Mouse (Mus musculus) liver, embryonic 11.5 days (tissue): ENCODE measurements around the gene Uckl1. TPM values are rescaled to one million over a fixed set of nuclear protein-coding genes. Genes with fewer than 3 reads are reported as not detected.
A peak's percentile ranks its signal among the peaks of the same experiment; 100 is the strongest.

ENCODE experiments used
- ATAC-seq: fragments of 200-750 bp; cut with Nextera tagmentation; replicated peaks from 2 replicates; pipeline ENCODE4 v1.8.0; 2017; ENCODE audit warnings: moderate number of reproducible peaks, mild to moderate bottlenecking, moderate TSS enrichment, moderate library complexity; ENCODE audit not compliant: low FRiP score
- DNase-seq: peaks from one replicate; pipeline ENCODE4 v3.0.0-alpha.2; 2017; ENCODE audit warnings: low spot score
- H3K27ac ChIP-seq: fragments of 300-500 bp; sonication (generic); 2 replicates; pipeline ENCODE4 v1.5.1; 2014; ENCODE audit warnings: mild to moderate bottlenecking, low read depth, low read length, control low read depth
- H3K27me3 ChIP-seq: fragments of 300-500 bp; sonication (generic); replicated peaks from 2 replicates; pipeline ENCODE4 v1.6.1; 2014; ENCODE audit warnings: low read length, mixed read lengths; ENCODE audit not compliant: control insufficient read depth, insufficient read depth
- H3K36me3 ChIP-seq: fragments of 300-500 bp; sonication (generic); 2 replicates; pipeline ENCODE4 v1.6.1; 2014; ENCODE audit warnings: mild to moderate bottlenecking, low read length, moderate library complexity, mixed read lengths; ENCODE audit not compliant: control insufficient read depth, insufficient read depth
- H3K4me1 ChIP-seq: fragments of 300-500 bp; sonication (generic); replicated peaks from 2 replicates; pipeline ENCODE4 v1.6.1; 2014; ENCODE audit warnings: low read length, mixed read lengths; ENCODE audit not compliant: control insufficient read depth, insufficient read depth
- H3K4me2 ChIP-seq: fragments of 300-500 bp; sonication (generic); 2 replicates; pipeline ENCODE4 v1.6.1; 2014; ENCODE audit warnings: mild to moderate bottlenecking, control low read depth, moderate library complexity
- H3K4me3 ChIP-seq: fragments of 300-500 bp; sonication (generic); 2 replicates; pipeline ENCODE4 v1.5.1; 2014; ENCODE audit warnings: low read depth, low read length, control low read depth
- H3K9ac ChIP-seq: fragments of 300-500 bp; sonication (generic); 2 replicates; pipeline ENCODE4 v1.6.1; 2014; ENCODE audit warnings: low read depth, low read length, control low read depth
- H3K9me3 ChIP-seq: fragments of 300-500 bp; sonication (generic); 2 replicates; pipeline ENCODE4 v1.6.1; 2016; ENCODE audit warnings: low read length, inconsistent platforms, mixed read lengths; ENCODE audit not compliant: control insufficient read depth
- WGBS: fragments of 180-500 bp; shearing (Covaris S2); extraction: QIAGEN DNeasy Blood & Tissue Kit; methylation state at CpG from one replicate; pipeline ENCODE4 v1.1.7; 2014; 5-methylcytosine and 5-hydroxymethylcytosine counted together
- polyA plus RNA-seq: library from polyadenylated mRNA; unstranded; fragments of >200 nt; fragmentation: Nextera tagmentation; extraction: Ambion mirVana; gene quantifications from 2 replicates; pipeline ENCODE4 v1.2.1, GENCODE M21; 2014

The Uckl1 gene
- polyA plus RNA-seq, 1 experiment from 2014 or later = 44.5 TPM

- Histone ChIP-seq H3K4me1 (peaks cover 23% of the 10 kb centered on the region), H3K9me3 (no peaks in the 10 kb centered on the region), H3K27ac (peak overlapping the region; percentile 78; the same call in 1 of the 2 replicates), H3K4me3 (peak overlapping the region; percentile 77), H3K4me2 (peak overlapping the region; percentile 71), H3K36me3 (no peaks in the 10 kb centered on the region), H3K27me3 (no peaks in the 10 kb centered on the region; the same call in 1 of the 2 replicates), H3K9ac (peak overlapping the region; percentile 76)
- ATAC-seq = no peak
- 67% methylated on average over 6 of the region's 6 CpGs for WGBS
- no peak for DNase-seq
These were observed 15.6 kb upstream of the Uckl1 start for GRCm38 (mm10) chr2:181600226-181600758.

DNA sequence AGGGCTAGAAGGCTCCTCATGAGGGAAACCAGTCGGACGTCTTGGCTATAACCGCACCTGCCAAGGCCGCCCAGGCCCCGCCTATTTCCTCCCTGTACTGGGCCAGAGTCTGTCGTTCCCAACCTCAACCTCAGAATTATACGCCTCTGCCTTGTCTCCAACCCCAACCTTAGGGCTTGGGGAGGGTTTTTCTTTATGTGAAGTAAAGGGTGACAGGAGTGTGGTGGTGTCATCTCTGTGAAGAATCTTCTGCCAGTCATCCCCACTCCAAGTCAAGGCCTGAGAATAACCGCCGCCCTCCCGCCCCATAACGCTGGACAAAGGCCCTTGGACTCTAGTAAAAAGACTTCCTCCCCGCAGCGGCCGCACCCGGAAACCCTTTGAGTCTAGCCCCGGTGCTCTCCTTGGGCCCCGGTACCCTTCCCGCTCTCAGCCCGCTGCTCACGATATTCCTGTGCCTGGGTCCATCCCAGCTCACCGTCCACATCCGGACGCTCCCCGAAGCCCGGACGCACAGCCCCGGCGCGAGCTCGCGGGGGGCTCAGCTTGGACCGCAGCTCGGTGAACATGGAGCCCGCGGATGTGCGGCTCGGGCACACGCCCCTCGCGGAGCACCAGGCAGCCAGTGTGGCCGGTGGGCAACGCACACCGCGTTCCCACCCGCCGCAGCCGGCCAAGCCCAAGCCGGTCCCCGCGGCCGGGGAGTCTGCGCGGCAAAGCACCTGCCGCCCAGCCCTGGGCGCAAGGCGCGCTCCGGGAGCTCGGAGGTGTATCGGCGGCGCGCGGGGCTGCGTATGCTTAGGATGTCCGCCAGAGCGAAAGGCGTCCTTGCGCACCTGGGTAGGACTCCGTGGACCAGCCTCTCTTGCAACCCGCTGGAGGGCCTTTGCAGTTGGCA lies 14.0 kb upstream of the Uckl1 start, which contains the start of gene Samd10:
TSS of gene Samd10 (minus strand) at position 759 of the 898 bp plus-strand sequence.
- Histone ChIP-seq H3K4me1 (peaks cover 23% of the 10 kb centered on the region), H3K4me3 (peak within 1 kb of the TSS; percentile 73), H3K9me3 (no peaks in the 10 kb centered on the region), H3K4me2 (peak within 1 kb of the TSS; percentile 77), H3K27me3 (no peaks in the 10 kb centered on the region; the same call in 1 of the 2 replicates), H3K27ac (no peak within 1 kb of the TSS), H3K36me3 (no peaks in the 10 kb centered on the region), H3K9ac (peak within 1 kb of the TSS; percentile 79)
- 1% methylated on average over 71 of the region's 71 CpGs for WGBS
- ATAC-seq = no peak; the same call in 1 of the 2 replicates
- peak; percentile 66 for DNase-seq

GRCm38 (mm10) chr2:181597378-181598061 lies 12.8 kb upstream of the Uckl1 start:
- ATAC-seq (no peak), DNase-seq (no peak)
- no peaks in the 10 kb centered on the region for H3K36me3 ChIP-seq
- no peak overlapping the region for H3K27ac ChIP-seq
- H3K4me2 ChIP-seq = no peak overlapping the region; the same call in 1 of the 2 replicates
- peaks cover 29% of the 10 kb centered on the region for H3K4me1 ChIP-seq
- H3K27me3 ChIP-seq = no peaks in the 10 kb centered on the region; the same call in 1 of the 2 replicates
- 52% methylated on average over 7 of the region's 7 CpGs for WGBS
- H3K4me3 ChIP-seq = no peak overlapping the region
- H3K9ac ChIP-seq = no peak overlapping the region
- H3K9me3 ChIP-seq = no peaks in the 10 kb centered on the region

GRCm38 (mm10) chr2:181596221-181596960 lies 11.7 kb upstream of the Uckl1 start:
- peaks cover 26% of the 10 kb centered on the region for H3K4me1 ChIP-seq
- DNase-seq (no peak), ATAC-seq (no peak)
- H3K4me3 ChIP-seq = no peak overlapping the region
- no peak overlapping the region for H3K4me2 ChIP-seq
- H3K27ac ChIP-seq = no peak overlapping the region
- H3K36me3 ChIP-seq = no peaks in the 10 kb centered on the region
- no peaks in the 10 kb centered on the region for H3K9me3 ChIP-seq
- H3K9ac ChIP-seq = no peak overlapping the region
- WGBS = 47% methylated on average over 6 of the region's 6 CpGs
- H3K27me3 ChIP-seq = no peaks in the 10 kb centered on the region; the same call in 1 of the 2 replicates

DNA sequence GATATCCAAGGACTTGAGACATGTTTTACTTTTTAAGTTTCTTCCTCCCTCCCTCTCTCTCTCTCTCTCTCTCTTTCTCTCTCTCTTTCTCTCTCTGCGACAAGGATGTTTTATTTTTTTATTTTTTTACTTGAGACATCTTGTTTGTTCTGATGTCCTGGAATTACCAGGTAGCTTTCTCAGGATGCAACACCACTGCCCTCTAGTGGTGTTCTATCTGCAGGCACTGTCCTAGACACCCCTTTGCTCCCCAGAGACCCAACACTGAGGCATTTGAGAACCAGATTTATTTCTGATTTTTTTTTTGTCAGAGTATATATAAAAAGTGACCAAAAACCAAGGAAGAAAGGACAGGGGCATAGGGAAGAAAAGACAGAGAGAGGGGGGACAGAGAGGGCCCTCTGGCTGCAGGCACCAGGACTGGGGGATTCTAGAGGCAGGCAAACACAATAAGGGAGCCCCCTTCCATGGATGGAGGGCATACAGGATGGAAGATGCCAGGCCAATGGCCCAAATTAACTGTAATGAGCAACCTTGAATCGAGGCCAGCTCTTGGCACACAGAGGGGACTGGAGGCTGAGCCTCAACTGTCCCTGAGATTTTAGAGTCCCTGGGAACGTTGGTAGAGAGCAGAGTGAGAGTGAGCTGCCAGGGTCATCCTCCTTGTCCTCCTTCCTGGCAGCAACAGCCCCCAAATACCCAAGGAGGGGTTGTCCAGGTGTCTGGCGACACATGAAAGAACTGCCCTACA lies 10.4 kb upstream of the Uckl1 start:
- 77% methylated on average over 4 of the region's 4 CpGs for WGBS
- H3K4me2 ChIP-seq = no peak overlapping the region
- no peaks in the 10 kb centered on the region; the same call in 1 of the 2 replicates for H3K27me3 ChIP-seq
- DNase-seq = no peak
- ATAC-seq = no peak
- H3K4me3 ChIP-seq = no peak overlapping the region
- peaks cover 33% of the 10 kb centered on the region for H3K4me1 ChIP-seq
- H3K36me3 ChIP-seq = peaks cover 3% of the 10 kb centered on the region; the same call in 1 of the 2 replicates
- H3K9ac ChIP-seq = no peak overlapping the region
- no peaks in the 10 kb centered on the region for H3K9me3 ChIP-seq
- H3K27ac ChIP-seq = no peak overlapping the region

DNA sequence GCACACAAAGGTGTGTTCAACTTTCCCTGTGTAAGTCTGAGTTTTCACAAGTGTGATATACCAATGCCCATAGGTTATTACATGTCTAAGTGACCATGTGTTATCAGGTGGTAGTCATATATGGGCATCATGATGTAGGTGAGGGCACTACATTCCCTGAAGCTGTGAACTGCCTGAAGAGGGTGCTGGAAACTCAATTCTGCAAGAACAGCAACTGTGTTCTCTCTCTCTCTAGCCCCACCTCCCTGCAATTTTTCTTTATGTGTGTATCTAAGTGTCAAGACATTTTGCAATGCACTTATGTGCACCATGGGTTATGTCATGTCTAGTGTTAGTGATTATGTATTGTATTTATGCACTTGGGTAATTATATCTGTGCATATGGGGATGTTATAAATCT lies 9.2 kb upstream of the Uckl1 start:
- ATAC-seq (no peak), DNase-seq (no peak)
- Histone ChIP-seq H3K36me3 (peaks cover 11% of the 10 kb centered on the region), H3K9me3 (no peaks in the 10 kb centered on the region), H3K27me3 (no peaks in the 10 kb centered on the region; the same call in 1 of the 2 replicates), H3K4me3 (no peak overlapping the region), H3K4me1 (peaks cover 33% of the 10 kb centered on the region), H3K9ac (no peak overlapping the region), H3K4me2 (no peak overlapping the region), H3K27ac (no peak overlapping the region)

GRCm38 (mm10) chr2:181593042-181593421 lies 8.3 kb upstream of the Uckl1 start:
- H3K36me3 ChIP-seq = peaks cover 18% of the 10 kb centered on the region
- ATAC-seq (peak; percentile 18), DNase-seq (no peak)
- peak overlapping the region; percentile 96 for H3K4me2 ChIP-seq
- H3K9me3 ChIP-seq = no peaks in the 10 kb centered on the region
- H3K27ac ChIP-seq = peak overlapping the region; percentile 61
- peak overlapping the region; percentile 94 for H3K9ac ChIP-seq
- peaks cover 30% of the 10 kb centered on the region for H3K4me1 ChIP-seq
- peak overlapping the region; percentile 68 for H3K4me3 ChIP-seq
- no peaks in the 10 kb centered on the region for H3K27me3 ChIP-seq
- 5% methylated on average over 6 of the region's 6 CpGs for WGBS
